Mouse (Mus musculus) right cerebral cortex, postnatal 10 days (tissue): ENCODE measurements around the gene Sult2b1.
A peak's percentile ranks its signal among the peaks of the same experiment; 100 is the strongest.

ENCODE experiments used
- DNase-seq, 2 experiments: peaks; one replicate each; pipeline ENCODE4 v3.0.0; 2021; ENCODE audit warnings: low spot score in 2 of 2

Sult2b1 gene

GRCm38 (mm10) chr7:45800546-45801204, 16.2 kb upstream of the Sult2b1 start:
- peak in 1 of 2 experiments; percentile 38 for DNase-seq

- DNase-seq: peak in 1 of 2 experiments; percentile 25
Observed at GRCm38 (mm10) chr7:45800001-45800400, 15.5 kb upstream of the Sult2b1 start.

GRCm38 (mm10) chr7:45798931-45799330, 14.5 kb upstream of the Sult2b1 start:
- DNase-seq: no peak

DNA sequence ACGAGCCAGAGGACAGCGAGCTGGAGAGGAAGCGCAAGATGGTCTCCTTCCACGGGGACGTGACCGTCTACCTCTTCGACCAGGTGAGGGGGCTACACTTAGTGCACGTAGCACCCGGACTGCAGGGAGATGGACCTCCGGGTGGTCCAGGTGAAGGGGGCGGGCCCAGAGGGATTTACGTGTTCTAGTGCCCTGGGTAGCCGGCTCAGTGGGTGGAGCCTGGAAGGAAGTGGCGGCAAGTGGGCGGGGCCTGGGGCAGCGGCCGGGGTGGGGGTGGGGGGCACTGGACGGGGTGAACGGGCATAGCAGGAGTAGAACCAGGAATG, 14.0 kb upstream of the Sult2b1 start:
- DNase-seq: peak in 1 of 2 experiments; percentile 30

- peak in 1 of 2 experiments; percentile 44 for DNase-seq
Observed at GRCm38 (mm10) chr7:45797661-45798510, 13.4 kb upstream of the Sult2b1 start.

DNA sequence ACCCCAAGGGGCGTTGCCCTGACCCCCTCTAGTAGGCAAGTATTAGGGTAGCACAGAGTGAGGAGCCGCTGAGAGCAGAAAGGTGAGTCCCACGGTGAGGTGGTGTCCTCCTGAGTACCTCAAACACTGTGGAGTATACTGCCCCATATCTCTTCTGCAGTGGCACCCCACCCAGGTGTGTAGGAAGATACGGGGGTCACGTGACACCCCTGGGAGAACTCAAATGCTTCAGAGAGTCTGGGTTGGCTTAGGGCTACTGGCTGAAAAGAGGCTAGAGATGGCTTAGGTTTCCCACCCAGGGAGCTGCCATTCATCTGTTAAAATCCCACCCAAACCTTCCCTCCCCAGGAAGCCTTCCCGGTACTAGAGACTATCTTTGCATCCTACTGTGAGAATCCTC, 12.5 kb upstream of the Sult2b1 start:
- peak in 1 of 2 experiments; percentile 31 for DNase-seq

DNA sequence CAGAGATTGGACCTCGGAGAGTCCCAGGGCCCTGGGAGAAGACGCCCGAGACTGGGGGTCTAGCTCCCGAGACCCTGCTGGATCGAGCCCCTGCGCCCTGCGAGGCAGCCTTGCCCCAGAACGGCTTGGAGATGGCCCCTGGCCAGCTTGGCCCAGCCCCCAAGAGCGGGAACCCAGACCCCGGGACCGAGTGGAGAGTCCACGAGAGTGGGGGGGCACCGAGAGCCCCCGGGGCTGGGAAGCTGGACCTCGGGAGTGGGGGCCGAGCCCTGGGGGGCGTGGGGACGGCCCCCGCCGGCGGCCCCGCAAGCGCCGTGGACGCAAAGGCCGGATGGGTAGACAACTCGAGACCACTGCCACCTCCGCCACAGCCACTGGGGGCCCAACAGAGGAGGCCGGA, 10.5 kb upstream of the Sult2b1 start:
- peak in 1 of 2 experiments; percentile 32 for DNase-seq

GRCm38 (mm10) chr7:45793969-45794585, 9.6 kb upstream of the Sult2b1 start:
- DNase-seq: no peak

DNA sequence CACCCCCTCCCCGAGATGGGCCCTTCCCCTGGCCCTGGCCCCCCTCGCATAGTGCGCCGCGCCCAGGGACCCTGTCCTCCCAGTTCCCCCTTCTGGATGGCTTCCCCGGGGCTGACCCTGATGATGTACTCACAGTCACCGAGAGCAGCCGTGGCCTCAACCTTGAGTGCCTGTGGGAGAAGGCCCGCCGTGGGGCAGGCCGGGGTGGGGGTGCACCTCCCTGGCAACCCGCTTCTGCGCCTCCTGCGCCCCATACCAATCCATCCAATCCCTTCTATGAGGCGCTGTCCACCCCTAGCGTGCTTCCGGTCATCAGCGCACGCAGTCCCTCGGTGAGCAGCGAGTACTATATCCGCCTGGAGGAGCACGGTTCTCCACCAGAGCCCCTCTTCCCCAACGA, 8.8 kb upstream of the Sult2b1 start:
- DNase-seq: peak in 1 of 2 experiments; percentile 27

- DNase-seq: peak in 1 of 2 experiments; percentile 44
Observed at GRCm38 (mm10) chr7:45791756-45792490, 7.5 kb upstream of the Sult2b1 start.

DNA sequence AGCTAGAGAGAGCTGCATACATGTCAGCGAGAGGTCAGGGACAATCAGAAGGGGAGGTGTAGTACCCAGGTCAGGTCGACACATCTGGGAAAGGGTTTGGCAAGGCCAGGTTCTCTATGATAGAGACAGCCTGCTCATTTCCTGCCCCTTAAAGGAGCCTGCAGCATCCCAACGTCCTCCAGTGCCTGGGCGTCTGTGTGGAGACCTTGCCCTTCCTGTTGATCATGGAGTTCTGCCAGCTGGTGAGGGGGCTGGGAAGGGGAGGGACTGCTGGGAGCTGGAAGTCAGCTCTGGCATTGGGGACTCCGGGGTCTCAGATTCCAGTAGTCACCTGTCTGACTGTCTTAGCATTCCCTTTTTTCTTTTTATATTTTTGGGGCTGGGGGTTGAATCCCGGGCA, 6.3 kb upstream of the Sult2b1 start:
- DNase-seq: peak in 1 of 2 experiments; percentile 26

DNA sequence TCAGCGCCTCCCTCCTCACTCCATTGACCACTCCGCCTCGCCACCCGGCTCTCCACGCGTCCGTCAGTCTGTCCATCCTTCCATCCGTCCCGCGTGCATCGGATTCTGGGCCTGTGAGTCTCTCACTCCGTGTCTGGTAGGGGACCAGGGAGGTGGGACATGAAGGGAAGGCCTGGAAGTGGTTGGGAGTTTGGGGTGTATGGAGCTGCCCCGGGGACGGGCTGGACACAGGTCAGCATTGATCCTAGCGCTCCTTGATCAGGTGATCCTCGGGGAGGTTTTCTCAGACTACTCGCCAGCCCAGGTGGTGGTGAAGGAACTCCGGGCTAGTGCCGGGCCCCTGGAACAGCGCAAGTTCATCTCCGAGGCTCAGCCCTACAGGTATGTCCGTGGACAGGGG, 3.2 kb upstream of the Sult2b1 start:
- peak in 1 of 2 experiments; percentile 47 for DNase-seq

DNA sequence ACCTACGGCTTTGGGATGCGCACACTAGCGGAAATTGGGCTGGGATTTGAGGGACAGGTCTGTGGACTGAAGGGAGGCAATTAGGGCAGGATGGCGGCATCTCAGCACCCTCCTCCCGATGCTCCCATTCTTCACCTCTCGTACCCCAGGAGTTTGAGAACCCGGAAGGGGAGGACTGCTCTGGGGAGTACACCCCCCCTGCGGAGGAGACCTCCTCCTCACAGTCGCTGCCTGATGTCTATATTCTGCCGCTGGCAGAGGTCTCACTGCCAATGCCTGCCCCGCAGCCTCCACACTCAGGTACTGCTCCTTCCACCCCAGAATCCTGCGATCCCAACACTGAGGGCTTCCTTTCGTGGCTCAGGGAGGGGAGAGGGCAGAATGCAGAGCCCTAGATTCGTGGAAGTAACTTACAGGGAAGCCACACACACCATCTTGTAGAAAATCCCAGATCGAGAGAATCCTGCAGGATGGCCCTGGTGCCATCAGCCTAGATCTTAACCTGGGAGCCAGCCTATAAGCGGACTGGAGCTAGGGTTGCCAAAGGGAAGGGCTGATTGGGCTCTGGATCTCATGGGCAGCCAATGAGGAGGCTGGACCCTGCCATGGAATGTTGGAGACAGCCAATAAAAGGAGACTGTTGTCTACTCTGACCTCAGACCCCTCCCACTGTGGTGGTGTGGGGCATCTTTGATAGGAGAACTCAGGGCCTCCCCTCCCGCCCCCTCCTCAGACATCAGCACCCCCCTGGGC, 2.4 kb upstream of the Sult2b1 start:
- peak; percentile 71 to 87 for DNase-seq

- DNase-seq: peak; percentile 73 to 83
Observed at GRCm38 (mm10) chr7:45786136-45786578, 1.7 kb upstream of the Sult2b1 start.

DNA sequence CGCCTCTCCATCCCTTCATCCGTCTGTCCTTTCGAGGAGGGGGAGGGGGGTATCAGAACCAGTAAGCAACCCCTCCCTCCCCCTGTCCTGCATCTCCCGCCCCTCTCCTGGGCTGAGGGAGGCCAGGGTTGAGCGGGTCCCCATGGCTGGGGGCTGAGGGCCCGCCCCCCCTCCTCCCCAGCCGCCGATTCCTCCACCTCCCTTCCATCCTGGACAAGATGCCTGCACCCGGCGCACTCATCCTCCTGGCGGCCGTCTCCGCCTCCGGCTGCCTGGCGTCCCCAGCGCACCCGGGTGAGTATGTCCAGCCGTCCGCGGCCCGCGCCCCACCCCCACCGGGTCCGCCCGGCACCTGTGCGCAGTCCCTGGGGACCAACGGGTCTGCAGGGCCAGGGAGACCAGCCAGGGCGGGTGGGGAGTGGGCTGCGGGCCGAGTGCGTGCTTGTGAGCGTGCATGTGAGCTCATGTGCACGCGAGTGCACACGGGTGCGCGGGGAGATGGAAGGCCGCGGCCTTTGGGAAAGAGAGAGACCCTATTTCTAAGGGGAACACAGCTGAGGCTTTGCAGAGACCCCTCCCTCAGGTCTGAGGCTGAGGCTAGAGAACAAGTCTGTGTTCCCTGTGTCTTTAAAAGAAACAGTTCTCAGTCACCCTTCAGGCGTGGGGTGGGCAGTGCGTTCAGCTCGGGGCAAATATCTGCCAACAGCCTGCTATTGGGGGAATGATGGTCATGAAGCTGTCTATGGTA, 1.1 kb upstream of the Sult2b1 start:
- peak; percentile 70 to 71 for DNase-seq

DNA sequence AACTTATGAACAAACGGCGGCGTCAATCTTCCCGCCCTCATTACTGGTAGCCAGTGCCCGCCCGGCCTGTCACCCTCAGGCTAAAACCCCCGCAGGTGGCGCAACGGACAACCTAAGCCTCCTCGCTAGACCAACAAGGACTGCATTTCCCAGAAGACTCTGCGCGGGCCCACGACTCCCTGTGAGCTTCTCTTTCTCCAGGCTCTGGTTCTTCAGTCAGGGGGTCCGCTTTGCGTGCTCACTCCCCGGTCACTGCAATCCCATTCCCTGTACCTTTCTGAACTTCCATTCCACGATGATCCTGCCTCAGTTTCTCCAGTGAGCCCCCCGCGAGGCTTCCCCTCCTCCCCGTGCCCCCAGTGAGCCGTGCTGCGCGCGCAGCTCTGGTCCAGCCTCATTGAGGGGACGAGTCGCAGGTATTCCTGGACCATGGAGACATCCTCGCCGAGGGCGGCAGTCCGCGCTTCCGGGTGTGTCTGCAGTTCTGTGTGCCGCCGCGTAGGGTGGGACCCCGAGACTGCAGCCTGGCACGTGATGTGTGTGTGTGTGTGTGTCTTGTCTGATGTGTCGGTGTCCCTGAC, 868 bp downstream of the Sult2b1 start, which contains the start of gene Lmtk3:
Lmtk3 (plus strand) TSS at position 228 of the 581 bp plus-strand sequence.
- peak; percentile 88 to 92 for DNase-seq

DNA sequence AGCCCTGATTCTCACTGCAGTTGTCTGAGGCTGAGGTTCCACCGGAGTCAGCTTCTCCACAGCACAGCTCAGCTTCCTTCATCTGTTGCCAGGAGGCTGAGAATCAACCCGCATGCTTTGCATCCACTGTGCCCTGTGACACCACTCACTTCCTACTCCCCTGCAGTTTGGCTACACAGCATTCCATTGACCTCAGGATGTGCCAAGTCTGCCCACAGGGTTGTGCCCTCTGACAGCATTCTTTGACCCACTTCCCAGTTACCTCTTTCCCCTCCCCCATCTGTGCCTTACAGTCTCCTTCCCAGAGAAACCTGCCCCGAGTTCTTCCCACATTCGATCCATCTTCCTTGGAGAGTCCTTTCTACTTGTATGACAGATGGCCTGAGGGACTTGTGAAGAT, 2.2 kb downstream of the Sult2b1 start:
- peak in 1 of 2 experiments; percentile 36 for DNase-seq

- DNase-seq: no peak
Observed at GRCm38 (mm10) chr7:45779081-45779641, 5.3 kb downstream of the Sult2b1 start.

GRCm38 (mm10) chr7:45775237-45775636, 9.2 kb downstream of the Sult2b1 start:
- DNase-seq: no peak

GRCm38 (mm10) chr7:45771101-45771500, 13.4 kb downstream of the Sult2b1 start:
- DNase-seq: no peak
